Mouse (Mus musculus): ENCODE results near the gene Arid4b.
"Not testable (repeated sequence)": the region's sequence is repeated elsewhere in the genome, so short reads cannot be mapped to it uniquely, and the experiment has no call there.

The Arid4b gene

GRCm38 (mm10) chr13:14063013-14063941 is at the start of gene Arid4b, which contains the start of gene Ggps1:
Arid4b (plus strand) TSS chr13:14063232.
Ggps1 (minus strand) TSS chr13:14063488.
- in situ Hi-C loops (cut with MseI, MboI) = no loop called here

- in situ Hi-C loops (cut with MseI, MboI) = loop anchor here in 1 of 2 experiments (25.0 kb wide), 1 partner anchor 127 kb away; no protein-coding TSS in a partner anchor
Measured at GRCm38 (mm10) chr13:14014001-14014400, 49.0 kb upstream of the Arid4b start.

GRCm38 (mm10) chr13:14014540-14014939 is 48.5 kb upstream of the Arid4b start:
- in situ Hi-C loops (cut with MseI, MboI) = loop anchor here in 1 of 2 experiments (25.0 kb wide), 1 partner anchor 127 kb away; no protein-coding TSS in a partner anchor

- in situ Hi-C loops (cut with MseI, MboI) = loop anchor here in 1 of 2 experiments (25.0 kb wide), 1 partner anchor 128 kb away; no protein-coding TSS in a partner anchor
Measured at GRCm38 (mm10) chr13:14015609-14016008, 47.4 kb upstream of the Arid4b start.

GRCm38 (mm10) chr13:14018283-14018682 is 44.7 kb upstream of the Arid4b start:
- in situ Hi-C loops (cut with MseI, MboI) = loop anchor here in 1 of 2 experiments (25.0 kb wide), 1 partner anchor 131 kb away; no protein-coding TSS in a partner anchor

- in situ Hi-C loops (cut with MseI, MboI) = loop anchor here in 1 of 2 experiments (25.0 kb wide), 1 partner anchor 132 kb away; no protein-coding TSS in a partner anchor
Measured at GRCm38 (mm10) chr13:14018852-14019251, 44.2 kb upstream of the Arid4b start.

- in situ Hi-C loops (cut with MseI, MboI) = loop anchor here in 1 of 2 experiments (25.0 kb wide), 1 partner anchor 134 kb away; no protein-coding TSS in a partner anchor
Measured at GRCm38 (mm10) chr13:14021417-14021816, 41.6 kb upstream of the Arid4b start.

GRCm38 (mm10) chr13:14025554-14025953 is 37.5 kb upstream of the Arid4b start:
- in situ Hi-C loops (cut with MseI, MboI) = no loop called here

GRCm38 (mm10) chr13:14026154-14026820 is 36.7 kb upstream of the Arid4b start:
- in situ Hi-C loops (cut with MseI, MboI) = no loop called here

- in situ Hi-C loops (cut with MseI, MboI) = no loop called here
Measured at GRCm38 (mm10) chr13:14033309-14034072, 29.5 kb upstream of the Arid4b start.

- in situ Hi-C loops (cut with MseI, MboI) = no loop called here
Measured at GRCm38 (mm10) chr13:14034073-14034348, 29.0 kb upstream of the Arid4b start.

- in situ Hi-C loops (cut with MseI, MboI) = not testable (repeated sequence)
Measured at GRCm38 (mm10) chr13:14035352-14035751, 27.7 kb upstream of the Arid4b start.

GRCm38 (mm10) chr13:14035875-14036630 is 27.0 kb upstream of the Arid4b start:
- in situ Hi-C loops (cut with MseI, MboI) = no loop called here

- in situ Hi-C loops (cut with MseI, MboI) = no loop called here
Measured at GRCm38 (mm10) chr13:14038911-14039291, 24.1 kb upstream of the Arid4b start.

GRCm38 (mm10) chr13:14039292-14039965 is 23.6 kb upstream of the Arid4b start, which contains the start of gene Tbce:
Tbce (minus strand) TSS chr13:14039638.
- in situ Hi-C loops (cut with MseI, MboI) = no loop called here

- in situ Hi-C loops (cut with MseI, MboI) = no loop called here
Measured at GRCm38 (mm10) chr13:14040186-14040585, 22.8 kb upstream of the Arid4b start.

- in situ Hi-C loops (cut with MseI, MboI) = no loop called here
Measured at GRCm38 (mm10) chr13:14043851-14044250, 19.2 kb upstream of the Arid4b start.

- in situ Hi-C loops (cut with MseI, MboI) = no loop called here
Measured at GRCm38 (mm10) chr13:14044521-14044920, 18.5 kb upstream of the Arid4b start.

GRCm38 (mm10) chr13:14049878-14050277 is 13.2 kb upstream of the Arid4b start:
- in situ Hi-C loops (cut with MseI, MboI) = no loop called here

GRCm38 (mm10) chr13:14056801-14057200 is 6.2 kb upstream of the Arid4b start:
- in situ Hi-C loops (cut with MseI, MboI) = no loop called here
